ENCODE assay signal across 7 mouse cellular contexts in the genomic region with DNA sequence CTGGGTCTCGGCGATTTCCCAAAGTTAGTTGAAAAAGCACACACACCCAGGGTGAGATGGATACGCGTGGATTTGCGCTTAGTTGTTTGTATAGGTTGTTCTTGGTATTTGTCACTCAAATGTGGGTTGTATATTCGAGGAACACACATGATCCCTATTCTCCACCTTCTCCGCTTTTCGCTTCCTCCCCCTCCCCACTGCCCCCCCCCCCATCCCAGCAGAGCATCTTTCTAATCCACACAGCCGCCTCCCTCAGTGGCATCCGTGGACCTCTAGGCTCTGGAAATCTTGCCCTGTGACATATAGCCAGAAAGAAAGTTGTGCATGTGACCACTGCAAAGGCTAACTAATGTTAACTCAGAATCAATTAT. TPM values are rescaled to one million over a fixed set of nuclear protein-coding genes. Genes with fewer than 3 reads are reported as not detected.
A peak's percentile ranks its signal among the peaks of the same experiment; 100 is the strongest.
DNase-seq lines count a peak whose midpoint lies in the region; ATAC-seq and TF ChIP-seq lines count a peak whose summit lies in the region.

TSS of gene Gpr150 (minus strand) at position 101 of the 371 bp plus-strand sequence.

- peaks cover 16% of the 10 kb centered on the region for H3K4me1 ChIP-seq in lung, embryonic 15.5 days
- H3K4me1 ChIP-seq in forebrain, embryonic 12.5 days = peaks cover 16% of the 10 kb centered on the region
- H3K4me1 ChIP-seq in limb, embryonic 12.5 days (replicated peaks) = peaks cover 16% of the 10 kb centered on the region
- peaks cover 6% of the 10 kb centered on the region for H3K4me1 ChIP-seq in small intestine, adult 2 months (ENCODE audit: control insufficient read depth, insufficient read depth, insufficient read length, low read length)

- 8% methylated on average over 10 of the region's 10 CpGs for WGBS in lung, embryonic 15.5 days
- WGBS in forebrain, embryonic 12.5 days = 13% methylated on average over 10 of the region's 10 CpGs
- 10% methylated on average over 10 of the region's 10 CpGs for WGBS in limb, embryonic 12.5 days
- 22% methylated on average over 10 of the region's 10 CpGs for WGBS in small intestine, adult 2 months

- ATAC-seq in lung, embryonic 15.5 days (ENCODE audit: borderline replicate concordance, extremely low read depth, low FRiP score, low TSS enrichment) = no peak
- no peak; the same call in 1 of the 2 replicates for ATAC-seq in forebrain, embryonic 12.5 days (ENCODE audit: low FRiP score)
- ATAC-seq in limb, embryonic 12.5 days (ENCODE audit: insufficient number of reproducible peaks, insufficient read depth, low FRiP score, low TSS enrichment, low read depth) = no peak

- no peaks in the 10 kb centered on the region for H3K36me3 ChIP-seq in lung, embryonic 15.5 days
- no peaks in the 10 kb centered on the region for H3K36me3 ChIP-seq in forebrain, embryonic 12.5 days (replicated peaks)
- H3K36me3 ChIP-seq in limb, embryonic 12.5 days = no peaks in the 10 kb centered on the region
- no peaks in the 10 kb centered on the region for H3K36me3 ChIP-seq in small intestine, adult 2 months (ENCODE audit: control insufficient read depth, insufficient read depth, low read length)

- DNase-seq in lung, postnatal 36 days = no peak
- DNase-seq in left cerebral cortex, adult 8-10 months (ENCODE audit: low spot score in 2 of 2) = no peak
- DNase-seq in retina, postnatal 1 day = no peak

- H3K9me3 ChIP-seq in lung, embryonic 15.5 days = no peaks in the 10 kb centered on the region
- no peaks in the 10 kb centered on the region for H3K9me3 ChIP-seq in forebrain, embryonic 12.5 days
- H3K9me3 ChIP-seq in limb, embryonic 12.5 days = no peaks in the 10 kb centered on the region

- TF ChIP-seq CTCF in small intestine, adult 2 months (IDR thresholded peaks at IDR 0.05; ENCODE audit: extremely low read depth, insufficient read length, insufficient replicate concordance, low read depth, low read length) = no peak

- H3K4me3 ChIP-seq in lung, embryonic 15.5 days = peak within 1 kb of the TSS; percentile 46
- H3K4me3 ChIP-seq in forebrain, embryonic 12.5 days (replicated peaks) = peak within 1 kb of the TSS; percentile 51
- peak within 1 kb of the TSS; percentile 56 for H3K4me3 ChIP-seq in limb, embryonic 12.5 days (replicated peaks)
- H3K4me3 ChIP-seq in small intestine, adult 2 months (ENCODE audit: low read depth, low read length) = peak within 1 kb of the TSS; percentile 57

- no peak for TF ChIP-seq POLR2A in small intestine, adult 2 months (IDR thresholded peaks at IDR 0.05; ENCODE audit: low read depth, low read length)

- no peak within 1 kb of the TSS for H3K27ac ChIP-seq in lung, embryonic 15.5 days
- no peak within 1 kb of the TSS for H3K27ac ChIP-seq in forebrain, embryonic 12.5 days
- no peak within 1 kb of the TSS for H3K27ac ChIP-seq in limb, embryonic 12.5 days
- H3K27ac ChIP-seq in small intestine, adult 2 months (ENCODE audit: insufficient read depth, low read depth, low read length) = no peak within 1 kb of the TSS

- H3K27me3 ChIP-seq in lung, embryonic 15.5 days = peaks cover 55% of the 10 kb centered on the region
- peaks cover 52% of the 10 kb centered on the region for H3K27me3 ChIP-seq in forebrain, embryonic 12.5 days
- H3K27me3 ChIP-seq in limb, embryonic 12.5 days = peaks cover 56% of the 10 kb centered on the region
- H3K27me3 ChIP-seq in small intestine, adult 2 months (ENCODE audit: control insufficient read depth, insufficient read depth, low read length) = peaks cover 20% of the 10 kb centered on the region

- H3K9ac ChIP-seq in lung, embryonic 15.5 days = peak within 1 kb of the TSS; percentile 23
- peak within 1 kb of the TSS; percentile 54 for H3K9ac ChIP-seq in forebrain, embryonic 12.5 days
- H3K9ac ChIP-seq in limb, embryonic 12.5 days (replicated peaks) = peak within 1 kb of the TSS; percentile 52

- H3K4me2 ChIP-seq in lung, embryonic 15.5 days = peak within 1 kb of the TSS; percentile 96
- H3K4me2 ChIP-seq in forebrain, embryonic 12.5 days = peak within 1 kb of the TSS; percentile 97
- peak within 1 kb of the TSS; percentile 97 for H3K4me2 ChIP-seq in limb, embryonic 12.5 days

RNA-seq across cellular contexts. Expression of gene Gpr150, which starts in this region (rescaled TPM):
- 0.16 TPM in 1 of 2 replicates, not detected in the other for polyA plus RNA-seq in lung, embryonic 15.5 days (2015; fragmentation: Nextera tagmentation; extraction: Ambion mirVana)
- 0.47 and 0.49 TPM in 2 replicates for polyA plus RNA-seq in forebrain, embryonic 12.5 days (2016; fragmentation: Nextera tagmentation; extraction: Ambion mirVana)
- polyA plus RNA-seq in limb, embryonic 12.5 days (2016; fragmentation: Nextera tagmentation; extraction: Ambion mirVana) = 0.21 TPM in 1 of 2 replicates, not detected in the other
- polyA plus RNA-seq in small intestine, adult 2 months (2012; rRNA removed) = 0.05 TPM in 1 of 2 replicates, not detected in the other
- 1 to 10 TPM; 4.8 to 6.0 (median 5.3) TPM for total RNA-seq in left cerebral cortex, adult 8-10 months (2022)
